Mouse (Mus musculus) midbrain, embryonic 16.5 days (tissue): ENCODE data around the gene Rpl28. TPM values are rescaled to one million over a fixed set of nuclear protein-coding genes. Genes with fewer than 3 reads are reported as not detected.

Source experiments
- ATAC-seq: fragments of 200-750 bp; cut with Nextera tagmentation; 2 replicates; pipeline ENCODE4 v1.8.0; 2017; ENCODE audit warnings: moderate TSS enrichment
- H3K27ac ChIP-seq: fragments of 300-500 bp; sonication (generic); 2 replicates; pipeline ENCODE4 v1.5.1; 2014; ENCODE audit warnings: mild to moderate bottlenecking, low read length, mixed read lengths
- H3K27me3 ChIP-seq: fragments of 300-500 bp; sonication (generic); 2 replicates; pipeline ENCODE4 v1.6.1; 2014; ENCODE audit warnings: low read depth, low read length, mixed read lengths; ENCODE audit not compliant: control insufficient read depth, insufficient read depth
- H3K36me3 ChIP-seq: fragments of 300-500 bp; sonication (generic); 2 replicates; pipeline ENCODE4 v1.6.1; 2014; ENCODE audit warnings: mild to moderate bottlenecking, low read length, moderate library complexity, mixed read lengths; ENCODE audit not compliant: control insufficient read depth, insufficient read depth
- H3K4me1 ChIP-seq: fragments of 300-500 bp; sonication (generic); 2 replicates; pipeline ENCODE4 v1.6.1; 2014; ENCODE audit warnings: mild to moderate bottlenecking, low read length, mixed read lengths; ENCODE audit not compliant: control insufficient read depth, insufficient read depth
- H3K4me2 ChIP-seq: fragments of 300-500 bp; sonication (generic); 2 replicates; pipeline ENCODE4 v1.6.1; 2014; ENCODE audit warnings: mild to moderate bottlenecking, low read length, mixed read lengths
- H3K4me3 ChIP-seq: fragments of 300-500 bp; sonication (generic); 2 replicates; pipeline ENCODE4 v1.5.1; 2014; ENCODE audit warnings: low read depth, mild to moderate bottlenecking, low read length, moderate library complexity, mixed read lengths
- H3K9ac ChIP-seq: fragments of 300-500 bp; sonication (generic); 2 replicates; pipeline ENCODE4 v1.6.1; 2014; ENCODE audit warnings: low read depth, low read length, mixed read lengths
- H3K9me3 ChIP-seq: fragments of 300-500 bp; sonication (generic); replicated peaks from 2 replicates; pipeline ENCODE4 v1.6.1; 2014; ENCODE audit warnings: mild to moderate bottlenecking, low read length, mixed read lengths; ENCODE audit not compliant: control insufficient read depth, poor library complexity, severe bottlenecking
- WGBS: fragments of 180-500 bp; shearing (Covaris S2); extraction: QIAGEN DNeasy Blood & Tissue Kit; methylation state at CpG from one replicate; pipeline ENCODE4 v1.1.7; 2014; 5-methylcytosine and 5-hydroxymethylcytosine counted together
- polyA plus RNA-seq: library from polyadenylated mRNA; unstranded; fragments of >200 nt; fragmentation: Nextera tagmentation; extraction: Ambion mirVana; gene quantifications from 2 replicates; pipeline ENCODE4 v1.2.1, GENCODE M21; 2015

Gene Rpl28
- polyA plus RNA-seq, result 201 and 213 TPM in 2 replicates

- Histone ChIP-seq H3K4me1 (peaks cover 16% of the 10 kb centered on the region), H3K27ac (peak within 1 kb of the TSS; percentile 90), H3K4me3 (peak within 1 kb of the TSS; percentile 90), H3K9me3 (no peaks in the 10 kb centered on the region), H3K27me3 (no peaks in the 10 kb centered on the region), H3K4me2 (peak within 1 kb of the TSS; percentile 70), H3K36me3 (peaks cover 16% of the 10 kb centered on the region), H3K9ac (peak within 1 kb of the TSS; percentile 96)
- WGBS, result 2% methylated on average over 54 of the region's 54 CpGs
- ATAC-seq, result peak; percentile 88
Observed at GRCm38 (mm10) chr7:4792278-4793212, at the start of gene Rpl28. Gene Rpl28 (plus strand): TSS chr7:4792874.

- Histone ChIP-seq H3K27ac (no peak overlapping the region), H3K4me2 (no peak overlapping the region), H3K27me3 (no peaks in the 10 kb centered on the region), H3K9me3 (no peaks in the 10 kb centered on the region), H3K4me3 (no peak overlapping the region), H3K9ac (no peak overlapping the region), H3K4me1 (peaks cover 25% of the 10 kb centered on the region), H3K36me3 (peaks cover 10% of the 10 kb centered on the region)
- 67% methylated on average over 2 of the region's 2 CpGs for WGBS
- no peak for ATAC-seq
Observed at GRCm38 (mm10) chr7:4743354-4743753, 49.3 kb upstream of the Rpl28 start.

- Histone ChIP-seq H3K4me2 (no peak overlapping the region), H3K4me3 (no peak overlapping the region), H3K4me1 (peaks cover 16% of the 10 kb centered on the region), H3K27me3 (no peaks in the 10 kb centered on the region), H3K36me3 (peaks cover 10% of the 10 kb centered on the region), H3K9ac (no peak overlapping the region), H3K27ac (no peak overlapping the region), H3K9me3 (no peaks in the 10 kb centered on the region)
- no peak for ATAC-seq
- 98% methylated on average over 6 of the region's 6 CpGs for WGBS
Observed at GRCm38 (mm10) chr7:4744886-4745285, 47.8 kb upstream of the Rpl28 start.

GRCm38 (mm10) chr7:4746326-4746980, 46.2 kb upstream of the Rpl28 start:
- H3K27ac ChIP-seq, result no peak overlapping the region
- H3K9ac ChIP-seq, result 0 out of 2 replicates have a peak overlapping the region, but pooled peaks have one; percentile 20
- peaks cover 10% of the 10 kb centered on the region for H3K36me3 ChIP-seq
- ATAC-seq, result no peak
- no peaks in the 10 kb centered on the region for H3K27me3 ChIP-seq
- H3K4me2 ChIP-seq, result no peak overlapping the region
- H3K4me3 ChIP-seq, result no peak overlapping the region
- WGBS, result 84% methylated on average over 22 of the region's 22 CpGs
- peaks cover 11% of the 10 kb centered on the region for H3K4me1 ChIP-seq
- H3K9me3 ChIP-seq, result no peaks in the 10 kb centered on the region

GRCm38 (mm10) chr7:4747156-4747899, 45.3 kb upstream of the Rpl28 start:
- WGBS, result 77% methylated on average over 9 of the region's 9 CpGs
- ATAC-seq, result no peak
- no peaks in the 10 kb centered on the region for H3K27me3 ChIP-seq

GRCm38 (mm10) chr7:4748321-4748720, 44.4 kb upstream of the Rpl28 start:
- Histone ChIP-seq H3K4me3 (no peak overlapping the region), H3K9ac (no peak overlapping the region), H3K36me3 (peaks cover 10% of the 10 kb centered on the region), H3K27ac (no peak overlapping the region), H3K4me2 (no peak overlapping the region), H3K27me3 (no peaks in the 10 kb centered on the region), H3K4me1 (peaks cover 14% of the 10 kb centered on the region), H3K9me3 (no peaks in the 10 kb centered on the region)
- no peak for ATAC-seq
- 85% methylated on average over 4 of the region's 4 CpGs for WGBS

More at GRCm38 (mm10) chr7:4747156-4747899, 45.3 kb upstream of the Rpl28 start:
- H3K9me3 ChIP-seq, result no peaks in the 10 kb centered on the region
- no peak overlapping the region for H3K4me2 ChIP-seq
- H3K4me3 ChIP-seq, result no peak overlapping the region
- H3K27ac ChIP-seq, result no peak overlapping the region
- peaks cover 10% of the 10 kb centered on the region for H3K4me1 ChIP-seq
- H3K9ac ChIP-seq, result no peak overlapping the region
- H3K36me3 ChIP-seq, result peaks cover 10% of the 10 kb centered on the region

GRCm38 (mm10) chr7:4749169-4749568, 43.5 kb upstream of the Rpl28 start:
- no peak for ATAC-seq
- Histone ChIP-seq H3K9me3 (no peaks in the 10 kb centered on the region), H3K4me1 (peaks cover 15% of the 10 kb centered on the region), H3K4me3 (no peak overlapping the region), H3K9ac (no peak overlapping the region), H3K4me2 (no peak overlapping the region), H3K27ac (no peak overlapping the region), H3K27me3 (no peaks in the 10 kb centered on the region), H3K36me3 (peaks cover 10% of the 10 kb centered on the region)
- WGBS, result 94% methylated on average over 2 of the region's 2 CpGs

GRCm38 (mm10) chr7:4751971-4752820, 40.5 kb upstream of the Rpl28 start:
- 2% methylated on average over 30 of the region's 30 CpGs for WGBS
- no peaks in the 10 kb centered on the region for H3K36me3 ChIP-seq
- H3K27ac ChIP-seq, result no peak overlapping the region
- H3K4me3 ChIP-seq, result peak overlapping the region; percentile 40
- no peaks in the 10 kb centered on the region for H3K9me3 ChIP-seq
- no peaks in the 10 kb centered on the region for H3K27me3 ChIP-seq
- H3K4me1 ChIP-seq, result peaks cover 15% of the 10 kb centered on the region
- peak; percentile 69 for ATAC-seq
- H3K9ac ChIP-seq, result peak overlapping the region; percentile 49
- H3K4me2 ChIP-seq, result peak overlapping the region; percentile 73
